Mouse (Mus musculus) MEL (cell line): ENCODE measurements at regions not wholly inside any gene's neighbourhood (a gene's known extent, or its start where the extent isn't known, plus 50 kb on each side); places are given as distances from the start of the nearest gene placed in this dataset.

ENCODE experiments used
- CHD2 ChIP-seq: IDR thresholded peaks from 2 replicates; pipeline ENCODE4 v1.6.1; 2011; ENCODE audit warnings: low read length, improper control_type of control experiment
- CTCF ChIP-seq, 3 experiments: IDR thresholded peaks in 2 of 3; conservative IDR thresholded peaks in 1 of 3; 2 replicates each; pipeline ENCODE4 v1.5.1; 2011 to 2012; ENCODE audit warnings: low read length in 3 of 3, low read depth in 2 of 3, mild to moderate bottlenecking in 2 of 3, improper control_type of control experiment in 1 of 3, inconsistent platforms in 1 of 3, mixed read lengths in 1 of 3, moderate library complexity in 1 of 3; ENCODE audit not compliant: control insufficient read depth in 1 of 3, insufficient read depth in 1 of 3, poor library complexity in 1 of 3, severe bottlenecking in 1 of 3
- EP300 ChIP-seq, 2 experiments: IDR thresholded peaks; 2 replicates each; pipeline ENCODE4 v1.6.1; 2011; ENCODE audit warnings: improper control_type of control experiment in 2 of 2, low read length in 2 of 2, low read depth in 1 of 2, mild to moderate bottlenecking in 1 of 2
- GATA1 ChIP-seq: IDR thresholded peaks from 2 replicates; pipeline ENCODE4 v1.6.1; 2011; ENCODE audit warnings: low read depth, low read length, improper control_type of control experiment
- HCFC1 ChIP-seq: IDR thresholded peaks from 2 replicates; pipeline ENCODE4 v1.6.1; 2012; ENCODE audit warnings: low read depth, mild to moderate bottlenecking, inconsistent platforms, low read length, improper control_type of control experiment, moderate library complexity
- MAX ChIP-seq: IDR thresholded peaks from 2 replicates; pipeline ENCODE4 v1.6.1; 2011; ENCODE audit warnings: low read length, improper control_type of control experiment
- MYC ChIP-seq: IDR thresholded peaks from 2 replicates; pipeline ENCODE4 v1.6.1; 2011; ENCODE audit warnings: low read depth, mild to moderate bottlenecking, low read length, improper control_type of control experiment, moderate library complexity
- NELFE ChIP-seq: IDR thresholded peaks from 2 replicates; pipeline ENCODE4 v1.6.1; 2011; ENCODE audit warnings: low read depth, low read length, improper control_type of control experiment
- POLR2A ChIP-seq, 2 experiments: IDR thresholded peaks; 2 replicates each; pipeline ENCODE4 v1.6.1; 2011 to 2012; ENCODE audit warnings: low read length in 2 of 2, mild to moderate bottlenecking in 2 of 2, control low read depth in 1 of 2, improper control_type of control experiment in 1 of 2, low read depth in 1 of 2, moderate library complexity in 1 of 2; ENCODE audit not compliant: control insufficient read depth in 1 of 2, insufficient read depth in 1 of 2, poor library complexity in 1 of 2
- POLR2AphosphoS2 ChIP-seq: IDR thresholded peaks from 2 replicates; pipeline ENCODE4 v1.6.1; 2011; ENCODE audit warnings: low read length, improper control_type of control experiment
- TBP ChIP-seq: IDR thresholded peaks from 2 replicates; pipeline ENCODE4 v1.8.0; 2011; ENCODE audit warnings: low read depth, low read length, improper control_type of control experiment
- UBTF ChIP-seq: IDR thresholded peaks from 2 replicates; pipeline ENCODE4 v1.6.1; 2012; ENCODE audit warnings: low read depth, mild to moderate bottlenecking, inconsistent platforms, low read length, improper control_type of control experiment, moderate library complexity, borderline replicate concordance; ENCODE audit not compliant: insufficient read depth

DNA sequence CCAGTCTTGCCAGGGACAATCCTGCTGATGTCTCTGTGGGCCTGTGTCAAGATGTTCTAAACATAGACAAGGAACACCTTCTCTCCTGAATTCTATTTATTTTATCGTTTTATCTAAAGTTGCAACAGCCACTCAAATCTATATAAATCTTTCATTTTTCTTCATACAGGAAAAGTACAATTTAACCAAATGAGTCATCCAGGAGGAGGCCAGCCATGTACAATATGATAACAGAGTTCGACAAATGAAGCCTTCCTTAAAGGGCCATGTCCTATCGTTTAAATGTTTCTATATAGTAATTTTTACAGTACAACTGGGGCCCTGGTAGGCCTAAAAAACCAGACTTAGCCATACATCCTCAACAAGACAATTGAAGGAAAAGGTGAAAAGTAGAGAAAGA is 154.8 kb downstream of the Thbs2 start:
- no peak for TF ChIP-seq CTCF (IDR thresholded peaks at IDR 0.05 in 2 of 3, conservative IDR thresholded peaks at IDR 0.05 in 1 of 3; ENCODE audit: control insufficient read depth in 1 of 3, insufficient read depth in 1 of 3, low read depth in 2 of 3, low read length in 3 of 3, poor library complexity in 1 of 3, severe bottlenecking in 1 of 3)
- TF ChIP-seq MAX = no peak
- no peak for TF ChIP-seq POLR2A (IDR thresholded peaks at IDR 0.05; ENCODE audit: control insufficient read depth in 1 of 2, insufficient read depth in 1 of 2, low read depth in 1 of 2, low read length in 2 of 2, poor library complexity in 1 of 2)
- no peak for TF ChIP-seq GATA1
- TF ChIP-seq HCFC1 = no peak
- TF ChIP-seq EP300 (IDR thresholded peaks at IDR 0.05; ENCODE audit: low read depth in 1 of 2, low read length in 2 of 2) = no peak
- TF ChIP-seq UBTF = no peak
- no peak for TF ChIP-seq POLR2AphosphoS2
- TF ChIP-seq NELFE = no peak
- no peak for TF ChIP-seq MYC
- no peak for TF ChIP-seq TBP
- no peak for TF ChIP-seq CHD2
